Mouse (Mus musculus) myocyte (in vitro differentiated cells): ENCODE measurements at regions not wholly inside any gene's neighbourhood (a gene's known extent, or its start where the extent isn't known, plus 50 kb on each side); places are given as distances from the start of the nearest gene placed in this dataset.
"Not testable (repeated sequence)": the region's sequence is repeated elsewhere in the genome, so short reads cannot be mapped to it uniquely, and the experiment has no call there.

Source experiments
- H3K27me3 ChIP-seq: one replicate; pipeline ENCODE4 v1.6.1; 2011; ENCODE audit not compliant: control insufficient read depth, insufficient read depth, insufficient read length
- H3K36me3 ChIP-seq: one replicate; pipeline ENCODE4 v1.6.1; 2011; ENCODE audit not compliant: control insufficient read depth, insufficient read depth
- H3K4me2 ChIP-seq: one replicate; pipeline ENCODE4 v1.6.1; 2011; ENCODE audit warnings: low read depth, control low read depth
- H3K4me3 ChIP-seq: one replicate; pipeline ENCODE4 v1.5.1; 2011; ENCODE audit warnings: mild to moderate bottlenecking, control low read depth, moderate library complexity
- H3K79me2 ChIP-seq: one replicate; pipeline ENCODE4 v1.6.1; 2011; ENCODE audit not compliant: control insufficient read depth, insufficient read depth
- H3ac ChIP-seq: one replicate; pipeline ENCODE4 v1.6.1; 2011; ENCODE audit not compliant: control insufficient read depth, insufficient read length
- CEBPB ChIP-seq: IDR thresholded peaks from 2 replicates; pipeline ENCODE4 v1.6.1; 2011; ENCODE audit warnings: mild to moderate bottlenecking, moderate library complexity; ENCODE audit not compliant: poor library complexity, insufficient read depth, severe bottlenecking
- E2F4 ChIP-seq: IDR thresholded peaks from one replicate; pipeline ENCODE4 v1.6.1; 2011; ENCODE audit warnings: mild to moderate bottlenecking, control low read depth, moderate library complexity; ENCODE audit not compliant: insufficient read depth
- MAX ChIP-seq: IDR thresholded peaks from one replicate; pipeline ENCODE4 v1.6.1; 2011; ENCODE audit warnings: low read depth, mild to moderate bottlenecking, control low read depth
- MYOD1 ChIP-seq, 3 experiments: IDR thresholded peaks; one replicate each; pipeline ENCODE4 v1.6.1; 2011; ENCODE audit warnings: control low read depth in 2 of 3, low read depth in 2 of 3, mild to moderate bottlenecking in 2 of 3, moderate library complexity in 1 of 3; ENCODE audit not compliant: insufficient read length in 2 of 3, control insufficient read depth in 1 of 3
- MYOG ChIP-seq, 3 experiments: IDR thresholded peaks; one replicate each; pipeline ENCODE4 v1.6.1; 2011; ENCODE audit warnings: control low read depth in 2 of 3, low read depth in 2 of 3, mild to moderate bottlenecking in 2 of 3; ENCODE audit not compliant: insufficient read length in 2 of 3, control insufficient read depth in 1 of 3, insufficient read depth in 1 of 3
- POLR2A ChIP-seq: IDR thresholded peaks from one replicate; pipeline ENCODE4 v1.6.1; 2011; ENCODE audit warnings: low read depth, mild to moderate bottlenecking, control low read depth, moderate library complexity; ENCODE audit not compliant: insufficient read length
- POLR2AphosphoS2 ChIP-seq: IDR thresholded peaks from one replicate; pipeline ENCODE4 v1.6.1; 2011; ENCODE audit warnings: low read depth, control low read depth; ENCODE audit not compliant: insufficient read length
- REST ChIP-seq: IDR thresholded peaks from one replicate; pipeline ENCODE4 v1.6.1; 2011; ENCODE audit warnings: mild to moderate bottlenecking, control low read depth, moderate library complexity; ENCODE audit not compliant: insufficient read depth, insufficient read length
- SRF ChIP-seq: IDR thresholded peaks from one replicate; pipeline ENCODE4 v1.6.1; 2011; ENCODE audit warnings: low read depth; ENCODE audit not compliant: control insufficient read depth, insufficient read length
- TCF12 ChIP-seq: IDR thresholded peaks from one replicate; pipeline ENCODE4 v1.6.1; 2011; ENCODE audit warnings: mild to moderate bottlenecking, control low read depth; ENCODE audit not compliant: poor library complexity, insufficient read depth, severe bottlenecking
- TCF3 ChIP-seq: IDR thresholded peaks from one replicate; pipeline ENCODE4 v1.6.1; 2011; ENCODE audit warnings: low read depth, control low read depth; ENCODE audit not compliant: insufficient read length
- USF1 ChIP-seq: IDR thresholded peaks from one replicate; pipeline ENCODE4 v1.6.1; 2011; ENCODE audit warnings: low read depth, mild to moderate bottlenecking, control low read depth, moderate library complexity

GRCm38 (mm10) chr10:49985038-49985437, 196.5 kb upstream of the Grik2 start:
- TF ChIP-seq USF1 = no peak
- TF ChIP-seq CEBPB = no peak
- TF ChIP-seq TCF3 = no peak
- no peak for TF ChIP-seq MYOG (IDR thresholded peaks at IDR 0.05; ENCODE audit: control insufficient read depth in 1 of 3, insufficient read depth in 1 of 3, insufficient read length in 2 of 3, low read depth in 2 of 3)
- TF ChIP-seq SRF = no peak
- no peak for TF ChIP-seq TCF12
- no peak for TF ChIP-seq REST
- TF ChIP-seq POLR2A = no peak
- no peak overlapping the region for H3K4me2 ChIP-seq
- H3K4me3 ChIP-seq = no peak overlapping the region

DNA sequence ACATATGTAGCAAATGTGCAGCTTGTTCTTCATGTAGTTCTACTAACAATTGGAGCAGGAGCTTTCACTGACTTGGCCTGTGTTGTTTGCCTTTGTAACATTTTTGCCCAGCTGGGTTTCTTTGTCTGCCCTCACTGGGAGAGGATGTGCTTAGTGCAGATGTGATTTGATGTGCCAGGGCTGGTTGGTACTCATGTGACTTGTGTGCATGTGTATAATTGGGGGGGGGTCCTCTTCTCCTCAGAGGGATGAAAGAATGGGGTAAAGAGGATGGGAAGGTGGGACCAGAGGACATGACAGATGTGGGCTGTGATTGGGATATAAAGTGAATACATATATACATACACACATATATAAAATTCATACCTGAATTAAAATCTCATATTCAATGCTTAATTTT, 163.9 kb upstream of the Grik2 start:
- Histone ChIP-seq H3K79me2 (no peaks in the 10 kb centered on the region), H3K27me3 (no peaks in the 10 kb centered on the region), H3K36me3 (no peaks in the 10 kb centered on the region), H3K4me2 (no peak overlapping the region), H3ac (no peak overlapping the region), H3K4me3 (no peak overlapping the region)
- no peak for TF ChIP-seq TCF12
- no peak for TF ChIP-seq MYOG (IDR thresholded peaks at IDR 0.05; ENCODE audit: control insufficient read depth in 1 of 3, insufficient read depth in 1 of 3, insufficient read length in 2 of 3, low read depth in 2 of 3)
- TF ChIP-seq CEBPB = no peak
- TF ChIP-seq MAX = no peak
- TF ChIP-seq REST = no peak

More at GRCm38 (mm10) chr10:49985038-49985437, 196.5 kb upstream of the Grik2 start:
- Histone ChIP-seq H3ac (no peak overlapping the region), H3K79me2 (no peaks in the 10 kb centered on the region), H3K36me3 (no peaks in the 10 kb centered on the region), H3K27me3 (no peaks in the 10 kb centered on the region)

GRCm38 (mm10) chr10:49937305-49937704, 148.7 kb upstream of the Grik2 start:
- not testable (repeated sequence) for H3K4me3 ChIP-seq, H3K27me3 ChIP-seq, H3K79me2 ChIP-seq, H3ac ChIP-seq, H3K36me3 ChIP-seq, H3K4me2 ChIP-seq

DNA sequence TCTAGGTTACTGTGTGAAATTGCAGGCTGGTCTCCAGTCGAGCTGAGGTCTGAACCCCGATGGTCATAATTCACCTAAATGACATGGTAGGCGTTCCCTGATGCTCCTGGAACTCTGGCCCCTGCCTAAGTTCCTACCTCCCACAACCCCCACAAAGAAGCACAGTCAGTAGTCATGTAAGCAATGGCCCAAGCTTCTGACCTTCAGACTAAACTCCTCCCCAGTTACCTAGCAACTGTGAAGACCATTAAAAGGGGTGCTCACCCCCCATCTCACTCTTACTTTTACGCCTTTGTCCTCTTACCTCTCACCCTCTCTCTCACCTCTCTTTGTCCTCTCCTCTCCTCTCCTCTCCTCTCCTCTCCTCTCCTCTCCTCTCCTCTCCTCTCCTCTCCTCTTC, 120.6 kb upstream of the Grik2 start:
- H3ac ChIP-seq, H3K4me2 ChIP-seq, H3K36me3 ChIP-seq, H3K4me3 ChIP-seq, H3K27me3 ChIP-seq, H3K79me2 ChIP-seq: not testable (repeated sequence)

DNA sequence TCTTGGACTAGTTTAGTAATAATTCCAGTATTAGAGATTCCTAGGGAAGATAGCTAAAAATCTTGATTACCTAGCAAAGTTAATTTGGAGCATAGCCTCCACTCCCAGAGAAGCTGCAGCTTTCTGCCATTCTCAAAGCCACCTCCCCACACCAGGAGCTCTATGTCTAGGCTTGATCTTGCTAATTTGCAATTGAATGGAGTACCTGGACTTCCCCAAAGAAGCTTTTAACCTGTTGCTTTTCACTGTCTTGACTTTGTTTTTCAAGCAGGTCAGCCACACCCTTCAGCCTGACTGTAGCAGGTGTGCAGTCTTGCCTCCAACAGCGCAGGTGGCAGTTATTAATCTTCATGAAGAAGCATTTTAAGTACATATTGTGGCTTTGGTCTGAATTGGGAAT, 119.6 kb upstream of the Grik2 start:
- not testable (repeated sequence) for H3K4me2 ChIP-seq, H3K27me3 ChIP-seq, H3K79me2 ChIP-seq, H3K36me3 ChIP-seq, H3ac ChIP-seq, H3K4me3 ChIP-seq

DNA sequence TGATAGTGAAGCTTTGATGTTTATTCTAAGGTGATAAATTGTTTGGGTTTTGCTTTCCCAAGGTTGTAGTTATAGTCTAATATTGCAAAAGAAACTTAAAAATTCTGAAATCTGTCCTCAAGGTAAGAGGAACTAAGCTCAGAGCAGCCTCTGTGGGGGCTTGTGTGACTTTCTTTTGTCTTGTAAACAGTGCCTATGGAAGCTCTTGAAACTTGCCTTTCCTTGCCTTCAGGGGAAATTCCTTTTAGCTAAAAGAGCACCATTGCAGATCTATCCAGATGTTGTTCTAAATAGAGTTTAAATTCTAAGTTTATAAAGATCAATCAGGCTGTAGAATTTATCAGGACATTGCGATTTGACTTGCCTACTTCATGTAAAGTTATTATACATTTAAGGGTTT, 116.1 kb upstream of the Grik2 start:
- H3K4me3 ChIP-seq, H3ac ChIP-seq, H3K27me3 ChIP-seq, H3K36me3 ChIP-seq, H3K4me2 ChIP-seq, H3K79me2 ChIP-seq: not testable (repeated sequence)

DNA sequence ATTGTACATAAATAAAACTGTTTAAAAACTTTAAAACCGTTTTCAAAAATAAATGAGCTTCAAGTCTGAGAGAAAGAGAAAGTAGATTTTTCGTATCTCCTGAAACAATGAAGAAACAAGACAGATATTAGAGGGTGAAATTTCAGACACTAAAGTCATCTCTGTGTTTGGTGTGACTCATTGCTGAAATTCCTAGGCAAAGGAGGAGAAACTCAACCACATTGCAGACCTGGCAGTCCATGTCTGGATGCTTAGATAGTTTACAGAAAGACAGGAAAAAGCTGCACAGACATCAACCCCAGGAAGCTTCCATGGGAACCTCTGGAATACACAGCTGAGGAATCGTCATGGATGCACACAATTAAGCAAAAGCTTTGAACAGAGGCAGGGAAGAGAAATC, 106.9 kb upstream of the Grik2 start:
- H3K4me3 ChIP-seq = no peak overlapping the region
- H3K27me3 ChIP-seq = no peaks in the 10 kb centered on the region
- no peak overlapping the region for H3ac ChIP-seq
- TF ChIP-seq TCF3 = no peak
- TF ChIP-seq CEBPB = no peak
- no peak for TF ChIP-seq POLR2A
- TF ChIP-seq MYOD1 (IDR thresholded peaks at IDR 0.05; ENCODE audit: control insufficient read depth in 1 of 3, insufficient read length in 2 of 3, low read depth in 2 of 3) = no peak
- TF ChIP-seq SRF = no peak
- TF ChIP-seq TCF12 = no peak
- no peak for TF ChIP-seq E2F4
- TF ChIP-seq MAX = no peak
- no peak for TF ChIP-seq USF1
- no peak for TF ChIP-seq REST
- TF ChIP-seq MYOG (IDR thresholded peaks at IDR 0.05; ENCODE audit: control insufficient read depth in 1 of 3, insufficient read depth in 1 of 3, insufficient read length in 2 of 3, low read depth in 2 of 3) = no peak
- no peak for TF ChIP-seq POLR2AphosphoS2
- peak overlapping the region; percentile 2 for H3K4me2 ChIP-seq
- no peaks in the 10 kb centered on the region for H3K79me2 ChIP-seq
- H3K36me3 ChIP-seq = no peaks in the 10 kb centered on the region
